Mouse (Mus musculus): Measurements from ENCODE around the gene Fam129c.

The Fam129c gene

GRCm38 (mm10) chr8:71597451-71597850 lies at the start of gene Fam129c:
Gene Fam129c (plus strand): TSS chr8:71597648.
- DNase-seq (ENCODE audit: low spot score) = peak; percentile 61

GRCm38 (mm10) chr8:71550754-71551153 lies 46.7 kb upstream of the Fam129c start:
- no peak for DNase-seq (ENCODE audit: low spot score)

- DNase-seq (ENCODE audit: low spot score) = no peak
These were observed 44.7 kb upstream of the Fam129c start for GRCm38 (mm10) chr8:71552770-71553169.

- no peak for DNase-seq (ENCODE audit: low spot score)
These were observed 43.4 kb upstream of the Fam129c start for GRCm38 (mm10) chr8:71554001-71554400.

- no peak for DNase-seq (ENCODE audit: low spot score)
These were observed 42.8 kb upstream of the Fam129c start for GRCm38 (mm10) chr8:71554644-71555043.

- no peak for DNase-seq (ENCODE audit: low spot score)
These were observed 39.1 kb upstream of the Fam129c start, which contains the start of gene Tmem221 for GRCm38 (mm10) chr8:71558071-71558957. Gene Tmem221 (minus strand): TSS chr8:71558871.

- no peak for DNase-seq (ENCODE audit: low spot score)
These were observed 38.3 kb upstream of the Fam129c start for GRCm38 (mm10) chr8:71558958-71559690.

GRCm38 (mm10) chr8:71560071-71560470 lies 37.4 kb upstream of the Fam129c start:
- no peak for DNase-seq (ENCODE audit: low spot score)

- DNase-seq (ENCODE audit: low spot score) = no peak
These were observed 36.7 kb upstream of the Fam129c start for GRCm38 (mm10) chr8:71560765-71561164.

GRCm38 (mm10) chr8:71561401-71561800 lies 36.0 kb upstream of the Fam129c start:
- DNase-seq (ENCODE audit: low spot score) = peak; percentile 88

- DNase-seq (ENCODE audit: low spot score) = peak; percentile 83
These were observed 34.7 kb upstream of the Fam129c start for GRCm38 (mm10) chr8:71562751-71563150.

- DNase-seq (ENCODE audit: low spot score) = no peak
These were observed 33.5 kb upstream of the Fam129c start for GRCm38 (mm10) chr8:71563992-71564391.

GRCm38 (mm10) chr8:71566501-71566900 lies 30.9 kb upstream of the Fam129c start, which contains the start of gene Nxnl1:
Gene Nxnl1 (minus strand): TSS chr8:71566601.
- no peak for DNase-seq (ENCODE audit: low spot score)

GRCm38 (mm10) chr8:71567587-71567986 lies 29.9 kb upstream of the Fam129c start:
- DNase-seq (ENCODE audit: low spot score) = no peak

- DNase-seq (ENCODE audit: low spot score) = peak; percentile 70
These were observed 29.0 kb upstream of the Fam129c start, which contains the start of gene Slc27a1 for GRCm38 (mm10) chr8:71568387-71568937. Gene Slc27a1 (plus strand): TSS chr8:71568882.

- DNase-seq (ENCODE audit: low spot score) = peak; percentile 49
These were observed 28.5 kb upstream of the Fam129c start for GRCm38 (mm10) chr8:71568941-71569340.

- DNase-seq (ENCODE audit: low spot score) = peak; percentile 96
These were observed 27.8 kb upstream of the Fam129c start for GRCm38 (mm10) chr8:71569366-71570290.

- DNase-seq (ENCODE audit: low spot score) = peak; percentile 99
These were observed 27.0 kb upstream of the Fam129c start for GRCm38 (mm10) chr8:71570291-71570954.

GRCm38 (mm10) chr8:71572077-71572476 lies 25.4 kb upstream of the Fam129c start:
- DNase-seq (ENCODE audit: low spot score) = peak; percentile 45

GRCm38 (mm10) chr8:71572847-71573633 lies 24.4 kb upstream of the Fam129c start:
- peak; percentile 96 for DNase-seq (ENCODE audit: low spot score)

All from MN1 (cell line).